Mouse (Mus musculus) heart, embryonic 11.5 days (tissue): Measurements from ENCODE around the gene Mrc2. TPM values are rescaled to one million over a fixed set of nuclear protein-coding genes. Genes with fewer than 3 reads are reported as not detected.
A peak's percentile ranks its signal among the peaks of the same experiment; 100 is the strongest.

Source experiments
- ATAC-seq: fragments of 200-750 bp; cut with Nextera tagmentation; replicated peaks from 2 replicates; pipeline ENCODE4 v1.8.0; 2017; ENCODE audit warnings: moderate library complexity; ENCODE audit not compliant: insufficient number of reproducible peaks, low FRiP score, low TSS enrichment
- H3K27ac ChIP-seq: fragments of 300-500 bp; sonication (generic); 2 replicates; pipeline ENCODE4 v1.5.1; 2014; ENCODE audit warnings: mild to moderate bottlenecking, low read depth, low read length
- H3K27me3 ChIP-seq: fragments of 300-500 bp; sonication (generic); 2 replicates; pipeline ENCODE4 v1.6.1; 2014; ENCODE audit warnings: mild to moderate bottlenecking, low read length, mixed read lengths; ENCODE audit not compliant: control insufficient read depth, insufficient read depth
- H3K36me3 ChIP-seq: fragments of 300-500 bp; sonication (generic); 2 replicates; pipeline ENCODE4 v1.6.1; 2014; ENCODE audit warnings: mild to moderate bottlenecking, low read length, moderate library complexity, mixed read lengths; ENCODE audit not compliant: control insufficient read depth, insufficient read depth
- H3K4me1 ChIP-seq: fragments of 300-500 bp; sonication (generic); 2 replicates; pipeline ENCODE4 v1.6.1; 2014; ENCODE audit warnings: low read length; ENCODE audit not compliant: control insufficient read depth, insufficient read depth
- H3K4me2 ChIP-seq: fragments of 300-500 bp; sonication (generic); 2 replicates; pipeline ENCODE4 v1.6.1; 2014; ENCODE audit warnings: mild to moderate bottlenecking, moderate library complexity
- H3K4me3 ChIP-seq: fragments of 300-500 bp; sonication (generic); 2 replicates; pipeline ENCODE4 v1.5.1; 2014; ENCODE audit warnings: low read depth, low read length
- H3K9ac ChIP-seq: fragments of 300-500 bp; sonication (generic); 2 replicates; pipeline ENCODE4 v1.6.1; 2014; ENCODE audit warnings: mild to moderate bottlenecking, low read depth, low read length, moderate library complexity
- H3K9me3 ChIP-seq: fragments of 300-500 bp; sonication (generic); replicated peaks from 2 replicates; pipeline ENCODE4 v1.6.1; 2016; ENCODE audit warnings: low read length; ENCODE audit not compliant: control insufficient read depth
- WGBS: fragments of 180-500 bp; shearing (Covaris S2); extraction: QIAGEN DNeasy Blood & Tissue Kit; methylation state at CpG from one replicate; pipeline ENCODE4 v1.1.7; 2014; ENCODE audit not compliant: insufficient replicate concordance; 5-methylcytosine and 5-hydroxymethylcytosine counted together
- polyA plus RNA-seq: library from polyadenylated mRNA; unstranded; fragments of >200 nt; fragmentation: Nextera tagmentation; extraction: Ambion mirVana; gene quantifications from 2 replicates; pipeline ENCODE4 v1.2.1, GENCODE M21; 2014

Gene Mrc2
- polyA plus RNA-seq, 1 experiment from 2014 or later, result 5.1 TPM

GRCm38 (mm10) chr11:105363598-105364385 lies 71.3 kb downstream of the Mrc2 start:
- H3K27me3 ChIP-seq, result no peaks in the 10 kb centered on the region
- H3K36me3 ChIP-seq, result no peaks in the 10 kb centered on the region
- 23% methylated on average over 12 of the region's 12 CpGs for WGBS
- peak overlapping the region; percentile 90 for H3K4me2 ChIP-seq
- H3K4me1 ChIP-seq, result peaks cover 42% of the 10 kb centered on the region
- peak overlapping the region; percentile 87 for H3K27ac ChIP-seq
- peak overlapping the region; percentile 61 for H3K4me3 ChIP-seq
- no peaks in the 10 kb centered on the region for H3K9me3 ChIP-seq
- H3K9ac ChIP-seq, result peak overlapping the region; percentile 80
- ATAC-seq, result no peak; the same call in 1 of the 2 replicates

GRCm38 (mm10) chr11:105364386-105365065 lies 72.1 kb downstream of the Mrc2 start:
- no peaks in the 10 kb centered on the region for H3K36me3 ChIP-seq
- peaks cover 42% of the 10 kb centered on the region for H3K4me1 ChIP-seq
- H3K9me3 ChIP-seq, result no peaks in the 10 kb centered on the region
- no peak for ATAC-seq
- H3K9ac ChIP-seq, result peak overlapping the region; percentile 50; the same call in 1 of the 2 replicates
- 6% methylated on average over 12 of the region's 12 CpGs for WGBS
- H3K27me3 ChIP-seq, result no peaks in the 10 kb centered on the region
- peak overlapping the region; percentile 90 for H3K4me2 ChIP-seq
- H3K27ac ChIP-seq, result peak overlapping the region; percentile 87
- peak overlapping the region; percentile 61 for H3K4me3 ChIP-seq

DNA sequence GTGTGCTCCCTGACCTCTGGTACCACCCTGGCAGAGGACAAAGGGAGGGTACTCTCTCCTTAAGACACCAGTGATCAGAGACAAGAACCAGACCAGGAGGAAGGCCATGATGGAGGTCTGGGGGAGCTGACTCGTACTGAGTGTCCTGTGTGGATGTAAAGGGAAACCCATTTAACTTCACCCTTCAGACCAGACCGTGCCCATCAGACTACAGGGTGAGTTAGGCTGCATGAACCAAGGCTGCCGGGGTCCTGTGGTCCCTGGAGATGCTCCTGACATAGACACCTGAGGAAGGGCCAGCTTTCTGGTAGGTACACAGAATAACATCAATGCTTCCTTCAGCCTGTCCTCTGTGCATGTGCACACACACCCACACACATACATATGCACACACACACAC lies 73.2 kb downstream of the Mrc2 start:
- WGBS, result 66% methylated on average over 3 of the region's 3 CpGs
- Histone ChIP-seq H3K27me3 (no peaks in the 10 kb centered on the region), H3K4me1 (peaks cover 42% of the 10 kb centered on the region), H3K4me2 (peak overlapping the region; percentile 29), H3K27ac (peak overlapping the region; percentile 87), H3K9ac (0 out of 2 replicates have a peak overlapping the region, but pooled peaks have one; percentile 8), H3K36me3 (no peaks in the 10 kb centered on the region), H3K4me3 (no peak overlapping the region), H3K9me3 (no peaks in the 10 kb centered on the region)
- ATAC-seq, result no peak

DNA sequence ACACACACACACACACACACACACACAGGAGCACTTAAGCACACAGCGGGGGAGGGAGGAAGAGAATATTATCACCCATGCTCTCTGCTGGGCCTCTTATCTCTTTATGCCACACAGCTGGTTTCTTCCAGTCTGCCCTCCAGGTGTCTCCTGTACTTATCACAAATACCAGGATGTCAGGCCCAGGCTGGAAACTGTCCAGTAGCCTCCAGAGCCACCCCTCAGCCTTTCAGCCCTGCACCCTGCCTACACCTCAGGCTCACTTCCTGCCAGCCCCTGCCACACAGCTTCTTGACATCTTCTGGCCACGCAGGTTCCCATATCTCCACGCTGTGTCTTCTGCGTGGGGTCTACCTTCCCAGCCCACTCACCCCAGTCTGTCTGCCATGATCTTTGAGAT lies 73.6 kb downstream of the Mrc2 start:
- peak overlapping the region; percentile 49; the same call in 1 of the 2 replicates for H3K9ac ChIP-seq
- peaks cover 42% of the 10 kb centered on the region for H3K4me1 ChIP-seq
- H3K27me3 ChIP-seq, result no peaks in the 10 kb centered on the region
- H3K27ac ChIP-seq, result peak overlapping the region; percentile 87
- H3K4me2 ChIP-seq, result peak overlapping the region; percentile 1; the same call in 1 of the 2 replicates
- no peaks in the 10 kb centered on the region for H3K9me3 ChIP-seq
- 16% methylated on average over 4 of the region's 4 CpGs for WGBS
- no peaks in the 10 kb centered on the region for H3K36me3 ChIP-seq
- no peak overlapping the region for H3K4me3 ChIP-seq
- ATAC-seq, result peak; percentile 88

GRCm38 (mm10) chr11:105367163-105367562 lies 74.7 kb downstream of the Mrc2 start:
- Histone ChIP-seq H3K4me3 (no peak overlapping the region), H3K9ac (no peak overlapping the region), H3K27me3 (no peaks in the 10 kb centered on the region), H3K36me3 (no peaks in the 10 kb centered on the region), H3K4me1 (peaks cover 43% of the 10 kb centered on the region), H3K9me3 (no peaks in the 10 kb centered on the region), H3K27ac (peak overlapping the region; percentile 87), H3K4me2 (no peak overlapping the region)
- WGBS, result 48% methylated on average over 3 of the region's 3 CpGs
- no peak for ATAC-seq

GRCm38 (mm10) chr11:105368833-105369232 lies 76.4 kb downstream of the Mrc2 start:
- Histone ChIP-seq H3K9me3 (no peaks in the 10 kb centered on the region), H3K4me1 (peaks cover 42% of the 10 kb centered on the region), H3K4me2 (no peak overlapping the region), H3K27me3 (no peaks in the 10 kb centered on the region), H3K36me3 (no peaks in the 10 kb centered on the region), H3K4me3 (no peak overlapping the region), H3K9ac (no peak overlapping the region), H3K27ac (no peak overlapping the region)
- ATAC-seq, result no peak
- 70% methylated on average over 5 of the region's 5 CpGs for WGBS

- Histone ChIP-seq H3K4me1 (peaks cover 40% of the 10 kb centered on the region), H3K9ac (no peak overlapping the region), H3K27me3 (no peaks in the 10 kb centered on the region), H3K4me3 (no peak overlapping the region), H3K27ac (no peak overlapping the region), H3K4me2 (no peak overlapping the region), H3K36me3 (no peaks in the 10 kb centered on the region), H3K9me3 (no peaks in the 10 kb centered on the region)
- WGBS, result 89% methylated on average over 13 of the region's 13 CpGs
- ATAC-seq, result no peak
These were observed 77.3 kb downstream of the Mrc2 start for GRCm38 (mm10) chr11:105369526-105370386.

GRCm38 (mm10) chr11:105371818-105372217 lies 79.4 kb downstream of the Mrc2 start:
- Histone ChIP-seq H3K4me2 (no peak overlapping the region), H3K9me3 (no peaks in the 10 kb centered on the region), H3K4me1 (peaks cover 31% of the 10 kb centered on the region), H3K27me3 (no peaks in the 10 kb centered on the region), H3K9ac (no peak overlapping the region), H3K36me3 (no peaks in the 10 kb centered on the region), H3K27ac (no peak overlapping the region), H3K4me3 (no peak overlapping the region)
- 77% methylated on average over 9 of the region's 9 CpGs for WGBS
- no peak for ATAC-seq
